Mouse (Mus musculus) liver, embryonic 12.5 days (tissue): ENCODE data around the gene Adgrf3. TPM values are rescaled to one million over a fixed set of nuclear protein-coding genes. Genes with fewer than 3 reads are reported as not detected.
"Not testable (repeated sequence)": the region's sequence is repeated elsewhere in the genome, so short reads cannot be mapped to it uniquely, and the experiment has no call there.

Source experiments
- ATAC-seq: fragments of 200-750 bp; cut with Nextera tagmentation; 2 replicates; pipeline ENCODE4 v1.8.0; 2017; ENCODE audit warnings: moderate number of reproducible peaks, mild to moderate bottlenecking, moderate library complexity
- H3K27ac ChIP-seq: fragments of 300-500 bp; sonication (generic); 2 replicates; pipeline ENCODE4 v1.5.1; 2016; ENCODE audit warnings: mild to moderate bottlenecking
- H3K27me3 ChIP-seq: fragments of 300-500 bp; sonication (generic); replicated peaks from 2 replicates; pipeline ENCODE4 v1.6.1; 2016; ENCODE audit warnings: mild to moderate bottlenecking, moderate library complexity
- H3K36me3 ChIP-seq: fragments of 300-500 bp; sonication (generic); 2 replicates; pipeline ENCODE4 v1.6.1; 2016; ENCODE audit warnings: mild to moderate bottlenecking, moderate library complexity
- H3K4me1 ChIP-seq: fragments of 300-500 bp; sonication (generic); 2 replicates; pipeline ENCODE4 v1.6.1; 2016
- H3K4me2 ChIP-seq: fragments of 300-500 bp; sonication (generic); 2 replicates; pipeline ENCODE4 v1.6.1; 2016; ENCODE audit warnings: mild to moderate bottlenecking, moderate library complexity
- H3K4me3 ChIP-seq: fragments of 300-500 bp; sonication (generic); 2 replicates; pipeline ENCODE4 v1.5.1; 2016; ENCODE audit warnings: mild to moderate bottlenecking, moderate library complexity
- H3K9ac ChIP-seq: fragments of 300-500 bp; sonication (generic); 2 replicates; pipeline ENCODE4 v1.6.1; 2016; ENCODE audit warnings: mild to moderate bottlenecking, moderate library complexity
- H3K9me3 ChIP-seq: fragments of 300-500 bp; sonication (generic); replicated peaks from 2 replicates; pipeline ENCODE4 v1.6.1; 2016; ENCODE audit warnings: mild to moderate bottlenecking, moderate library complexity
- whole genome bisulfite sequencing: fragments of 180-500 bp; shearing (Covaris S2); methylation state at CpG from one replicate; pipeline ENCODE4 v1.1.7; 2016; ENCODE audit not compliant: insufficient replicate concordance; 5-methylcytosine and 5-hydroxymethylcytosine counted together
- polyA plus RNA-seq: library from polyadenylated mRNA; unstranded; fragments of >200 nt; fragmentation: Nextera tagmentation; extraction: Ambion mirVana; gene quantifications from 2 replicates; pipeline ENCODE4 v1.2.1, GENCODE M21; 2016

The Adgrf3 gene
- polyA plus RNA-seq, 1 experiment from 2014 or later, result not detected

- Histone ChIP-seq H3K9ac (no peak overlapping the region), H3K27me3 (no peaks in the 10 kb centered on the region), H3K4me3 (no peak overlapping the region), H3K27ac (no peak overlapping the region), H3K4me1 (peaks cover 38% of the 10 kb centered on the region), H3K36me3 (peaks cover 11% of the 10 kb centered on the region), H3K9me3 (no peaks in the 10 kb centered on the region; the same call in 1 of the 2 replicates), H3K4me2 (no peak overlapping the region)
- 65% methylated on average over 4 of the region's 4 CpGs for WGBS
- no peak for ATAC-seq
Observed at GRCm38 (mm10) chr5:30230901-30231300, 25.4 kb upstream of the Adgrf3 start.

DNA sequence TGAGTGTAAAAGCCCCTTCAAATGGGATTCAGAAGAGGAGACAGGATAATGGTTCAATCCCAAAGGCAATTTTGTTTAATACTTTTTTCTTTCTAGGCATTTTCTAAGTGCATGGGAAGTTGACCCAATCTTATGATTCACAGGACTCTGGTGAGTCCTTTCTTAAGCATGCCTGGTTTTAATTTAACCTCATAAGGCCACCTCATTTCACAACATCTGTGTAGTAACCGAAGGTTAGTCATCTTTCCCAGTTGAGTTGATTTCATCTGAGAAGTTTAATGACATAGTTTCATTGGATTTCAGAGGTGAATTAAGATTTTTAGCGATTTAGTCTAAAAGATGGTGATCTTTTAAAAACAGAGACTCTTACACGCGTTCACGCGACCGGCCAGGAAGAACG lies 17.2 kb upstream of the Adgrf3 start:
- H3K36me3 ChIP-seq, result peaks cover 6% of the 10 kb centered on the region
- H3K9ac ChIP-seq, result no peak overlapping the region
- H3K4me2 ChIP-seq, result no peak overlapping the region
- H3K4me3 ChIP-seq, result no peak overlapping the region
- no peaks in the 10 kb centered on the region for H3K9me3 ChIP-seq
- no peak overlapping the region for H3K27ac ChIP-seq
- no peak for ATAC-seq
- H3K27me3 ChIP-seq, result no peaks in the 10 kb centered on the region
- 86% methylated on average over 8 of the region's 8 CpGs for WGBS
- H3K4me1 ChIP-seq, result no peaks in the 10 kb centered on the region

- no peak for ATAC-seq
- no peaks in the 10 kb centered on the region for H3K4me1 ChIP-seq
- no peak overlapping the region for H3K27ac ChIP-seq
- H3K36me3 ChIP-seq, result peaks cover 6% of the 10 kb centered on the region
- H3K4me2 ChIP-seq, result no peak overlapping the region
- no peak overlapping the region for H3K4me3 ChIP-seq
- no peak overlapping the region for H3K9ac ChIP-seq
- H3K9me3 ChIP-seq, result no peaks in the 10 kb centered on the region
- 78% methylated on average over 8 of the region's 8 CpGs for WGBS
- H3K27me3 ChIP-seq, result peaks cover 10% of the 10 kb centered on the region
Observed at GRCm38 (mm10) chr5:30220666-30221065, 15.1 kb upstream of the Adgrf3 start.

- H3K27ac ChIP-seq, result no peak overlapping the region
- WGBS, result 71% methylated on average over 2 of the region's 2 CpGs
- no peaks in the 10 kb centered on the region for H3K4me1 ChIP-seq
- peaks cover 13% of the 10 kb centered on the region for H3K27me3 ChIP-seq
- no peak overlapping the region for H3K4me2 ChIP-seq
- no peak overlapping the region for H3K9ac ChIP-seq
- no peaks in the 10 kb centered on the region for H3K9me3 ChIP-seq
- peaks cover 6% of the 10 kb centered on the region for H3K36me3 ChIP-seq
- no peak for ATAC-seq
- H3K4me3 ChIP-seq, result no peak overlapping the region
Observed at GRCm38 (mm10) chr5:30219715-30220114, 14.2 kb upstream of the Adgrf3 start.

- no peak overlapping the region for H3K4me2 ChIP-seq
Observed at GRCm38 (mm10) chr5:30215970-30216369, 10.4 kb upstream of the Adgrf3 start.

DNA sequence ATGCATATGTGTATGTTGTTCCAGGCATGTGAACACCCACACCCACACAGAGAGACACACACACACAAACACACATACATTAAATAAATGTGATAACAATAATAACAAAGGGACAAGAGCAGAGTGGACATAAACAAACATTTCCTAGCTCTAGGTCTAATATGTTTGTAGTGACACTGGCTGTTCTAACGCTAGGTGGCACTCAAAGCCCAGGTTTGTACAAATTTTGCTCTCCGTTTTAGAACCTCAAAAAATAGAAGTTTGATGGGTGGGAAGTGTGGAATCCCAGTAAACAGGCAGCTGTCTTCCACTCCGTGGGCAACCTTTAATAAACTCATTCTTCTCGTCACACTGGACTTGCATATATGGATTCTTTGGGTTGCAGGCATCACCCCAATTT lies 9.4 kb upstream of the Adgrf3 start:
- Histone ChIP-seq H3K9me3 (no peaks in the 10 kb centered on the region), H3K4me3 (no peak overlapping the region), H3K36me3 (no peaks in the 10 kb centered on the region), H3K4me2 (no peak overlapping the region), H3K27me3 (peaks cover 13% of the 10 kb centered on the region), H3K9ac (no peak overlapping the region), H3K27ac (no peak overlapping the region), H3K4me1 (no peaks in the 10 kb centered on the region)
- 4% methylated on average over 4 of the region's 4 CpGs for WGBS
- ATAC-seq, result no peak

More at GRCm38 (mm10) chr5:30215970-30216369, 10.4 kb upstream of the Adgrf3 start:
- Histone ChIP-seq H3K4me3 (no peak overlapping the region), H3K36me3 (no peaks in the 10 kb centered on the region), H3K27ac (no peak overlapping the region), H3K9ac (no peak overlapping the region), H3K27me3 (peaks cover 13% of the 10 kb centered on the region), H3K4me1 (no peaks in the 10 kb centered on the region), H3K9me3 (no peaks in the 10 kb centered on the region)
- WGBS, result 54% methylated on average over 5 of the region's 5 CpGs
- no peak for ATAC-seq

DNA sequence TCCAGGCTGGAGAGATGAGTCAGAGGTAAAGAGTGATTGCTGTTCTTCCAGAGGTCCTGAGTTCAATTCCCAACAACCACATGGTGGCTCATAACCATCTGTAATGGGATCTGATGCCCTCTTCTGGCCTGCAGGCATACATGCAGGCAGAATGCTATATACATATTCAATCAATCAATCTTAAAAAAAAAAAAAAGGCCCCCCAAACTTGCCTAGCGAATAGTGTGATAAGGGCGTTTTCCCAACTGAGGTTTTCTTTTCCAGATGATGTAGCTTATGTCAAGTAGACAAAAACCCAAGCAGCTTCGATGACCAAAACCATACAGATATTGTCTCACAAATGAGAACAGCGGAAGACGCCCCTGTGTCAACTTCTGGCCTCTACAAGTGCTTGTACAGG lies 5.2 kb upstream of the Adgrf3 start:
- not testable (repeated sequence) for ATAC-seq
- WGBS, result 66% methylated on average over 5 of the region's 5 CpGs

DNA sequence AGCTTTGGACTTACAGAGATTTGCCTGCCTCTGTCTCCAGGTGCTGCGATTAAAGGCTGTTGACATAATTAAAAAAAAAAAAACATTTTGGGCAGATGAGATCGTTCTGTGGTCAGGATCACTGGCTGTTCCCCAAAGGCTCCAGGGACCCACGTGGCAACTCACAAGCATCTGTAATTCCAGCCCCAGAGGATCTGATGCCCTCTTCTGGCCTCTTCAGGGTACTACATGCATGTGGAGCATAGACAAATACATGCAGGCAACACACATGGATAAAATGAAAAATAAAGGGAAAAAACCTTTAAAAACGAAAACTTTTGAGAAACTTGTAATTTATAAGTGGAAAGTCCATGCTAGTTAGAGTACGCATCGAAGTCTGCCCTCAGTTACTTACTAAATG lies 1.8 kb upstream of the Adgrf3 start:
- no peaks in the 10 kb centered on the region for H3K4me1 ChIP-seq
- no peak overlapping the region for H3K27ac ChIP-seq
- no peaks in the 10 kb centered on the region for H3K9me3 ChIP-seq
- H3K4me2 ChIP-seq, result no peak overlapping the region
- no peak overlapping the region for H3K4me3 ChIP-seq
- no peaks in the 10 kb centered on the region for H3K27me3 ChIP-seq
- ATAC-seq, result no peak
- H3K36me3 ChIP-seq, result no peaks in the 10 kb centered on the region
- no peak overlapping the region for H3K9ac ChIP-seq
- 51% methylated on average over 6 of the region's 6 CpGs for WGBS

More for the DNA sequence above, 5.2 kb upstream of the Adgrf3 start:
- not testable (repeated sequence) for H3K27ac ChIP-seq, H3K4me2 ChIP-seq, H3K9me3 ChIP-seq, H3K36me3 ChIP-seq, H3K4me3 ChIP-seq, H3K4me1 ChIP-seq, H3K27me3 ChIP-seq, H3K9ac ChIP-seq

DNA sequence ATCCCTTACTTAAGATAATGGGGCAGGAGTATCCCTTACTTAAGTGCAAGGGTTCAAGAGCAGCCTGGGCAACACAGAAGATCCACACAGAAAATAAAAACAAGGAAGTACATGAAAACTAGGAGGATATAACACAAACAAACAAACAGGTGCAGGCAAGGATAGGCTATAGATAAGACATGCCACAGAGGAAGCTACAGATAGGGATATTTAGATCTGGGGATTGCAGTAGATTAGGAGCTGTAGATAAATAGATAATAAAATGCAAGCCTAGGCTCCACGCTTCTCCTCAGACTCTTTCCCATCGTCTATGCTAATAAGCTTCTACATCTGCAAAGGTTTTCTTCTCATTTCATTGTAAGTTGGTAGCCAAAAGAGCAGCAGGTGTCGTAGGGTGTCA lies 488 bp downstream of the Adgrf3 start:
- Histone ChIP-seq H3K9me3 (no peaks in the 10 kb centered on the region), H3K4me1 (no peaks in the 10 kb centered on the region), H3K27me3 (no peaks in the 10 kb centered on the region), H3K4me2 (no peak overlapping the region), H3K4me3 (no peak overlapping the region), H3K9ac (no peak overlapping the region), H3K36me3 (no peaks in the 10 kb centered on the region), H3K27ac (no peak overlapping the region)
- ATAC-seq, result no peak
- 47% methylated on average over 3 of the region's 3 CpGs for WGBS

DNA sequence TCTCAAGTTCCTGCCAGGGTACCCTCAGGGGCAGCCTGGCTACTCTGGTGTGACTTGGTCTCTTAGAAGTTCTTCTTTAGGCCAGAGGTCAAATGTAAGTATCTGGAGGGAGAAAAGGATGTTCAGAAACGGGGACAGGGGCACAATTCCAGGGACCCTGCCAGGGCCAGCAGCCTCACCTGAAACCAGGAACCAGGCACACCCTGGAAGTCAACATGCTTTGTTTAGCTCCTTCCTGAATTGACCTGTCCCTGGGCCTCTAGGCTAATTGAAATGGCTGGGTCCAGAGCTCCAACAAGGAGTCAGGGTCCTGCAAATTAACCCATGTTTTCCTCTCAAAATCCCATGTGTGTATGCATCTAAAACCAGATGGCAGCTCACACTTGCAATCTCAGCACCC lies 1.1 kb downstream of the Adgrf3 start:
- H3K36me3 ChIP-seq, result no peaks in the 10 kb centered on the region
- no peak overlapping the region for H3K4me3 ChIP-seq
- no peak overlapping the region for H3K9ac ChIP-seq
- no peak for ATAC-seq
- no peaks in the 10 kb centered on the region for H3K27me3 ChIP-seq
- WGBS, result 27% methylated on average over 1 of the region's 1 CpGs
- H3K27ac ChIP-seq, result no peak overlapping the region
- no peaks in the 10 kb centered on the region for H3K9me3 ChIP-seq
- H3K4me1 ChIP-seq, result no peaks in the 10 kb centered on the region
- no peak overlapping the region for H3K4me2 ChIP-seq

DNA sequence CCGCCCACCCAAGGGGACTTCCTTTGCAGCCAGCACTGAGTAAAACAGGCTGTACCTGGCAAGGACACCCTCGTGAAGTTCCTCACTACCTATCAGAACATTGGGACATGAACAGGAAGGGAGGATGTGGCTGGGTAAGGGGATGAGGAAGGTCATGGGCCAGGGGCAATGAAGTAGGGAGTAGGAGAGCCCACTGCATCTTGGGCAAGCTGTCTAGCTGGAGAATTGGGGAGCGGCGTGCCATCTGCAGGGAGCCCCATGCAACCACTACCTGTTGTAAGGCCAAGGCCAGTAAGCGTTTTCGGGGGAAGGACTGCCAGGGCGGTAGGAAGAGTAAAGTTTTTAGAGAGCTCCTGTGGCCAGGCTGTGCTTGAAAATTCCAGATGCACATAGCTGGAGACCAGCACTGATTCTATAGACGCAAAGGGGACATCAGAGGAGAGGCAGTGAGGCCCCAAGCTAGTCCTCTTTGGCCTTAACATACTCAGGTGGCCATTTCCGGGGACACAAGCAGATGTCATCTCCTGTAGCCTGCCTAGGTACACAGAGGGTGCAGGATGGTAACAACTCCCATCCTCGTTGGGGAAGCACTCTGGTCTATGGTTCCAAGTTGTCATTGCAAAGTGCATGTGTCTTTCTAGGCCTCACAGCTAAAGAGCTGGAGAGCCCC lies 2.2 kb downstream of the Adgrf3 start:
- Histone ChIP-seq H3K4me1 (no peaks in the 10 kb centered on the region), H3K27me3 (no peaks in the 10 kb centered on the region), H3K9me3 (no peaks in the 10 kb centered on the region), H3K36me3 (no peaks in the 10 kb centered on the region), H3K9ac (no peak overlapping the region), H3K4me3 (no peak overlapping the region), H3K4me2 (no peak overlapping the region), H3K27ac (no peak overlapping the region)
- ATAC-seq, result no peak
- 55% methylated on average over 10 of the region's 10 CpGs for WGBS

DNA sequence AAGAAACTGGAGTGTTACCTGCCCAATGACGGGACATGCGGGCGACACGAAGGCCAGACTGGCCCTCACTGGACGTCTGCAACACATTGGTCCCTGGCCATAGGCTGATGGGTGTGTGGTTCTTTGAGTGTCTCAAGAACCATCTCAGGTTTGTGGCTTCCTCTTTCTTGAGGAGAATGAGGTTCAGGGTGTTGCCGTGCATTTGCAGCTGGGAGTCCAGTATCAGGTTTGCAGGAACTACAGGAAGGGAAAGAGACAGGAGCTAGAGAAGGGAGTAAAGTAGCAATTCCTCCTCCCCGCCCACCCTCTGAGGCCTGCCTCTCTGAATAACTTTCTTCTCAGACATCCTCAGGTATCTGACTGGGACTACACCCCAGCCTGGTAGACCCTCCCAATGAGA lies 3.3 kb downstream of the Adgrf3 start:
- H3K4me2 ChIP-seq, result no peak overlapping the region
- no peak overlapping the region for H3K9ac ChIP-seq
- H3K27ac ChIP-seq, result no peak overlapping the region
- H3K4me3 ChIP-seq, result no peak overlapping the region
- WGBS, result 78% methylated on average over 7 of the region's 7 CpGs
- H3K4me1 ChIP-seq, result no peaks in the 10 kb centered on the region
- no peak for ATAC-seq
- no peaks in the 10 kb centered on the region for H3K36me3 ChIP-seq
- H3K9me3 ChIP-seq, result no peaks in the 10 kb centered on the region
- no peaks in the 10 kb centered on the region for H3K27me3 ChIP-seq

DNA sequence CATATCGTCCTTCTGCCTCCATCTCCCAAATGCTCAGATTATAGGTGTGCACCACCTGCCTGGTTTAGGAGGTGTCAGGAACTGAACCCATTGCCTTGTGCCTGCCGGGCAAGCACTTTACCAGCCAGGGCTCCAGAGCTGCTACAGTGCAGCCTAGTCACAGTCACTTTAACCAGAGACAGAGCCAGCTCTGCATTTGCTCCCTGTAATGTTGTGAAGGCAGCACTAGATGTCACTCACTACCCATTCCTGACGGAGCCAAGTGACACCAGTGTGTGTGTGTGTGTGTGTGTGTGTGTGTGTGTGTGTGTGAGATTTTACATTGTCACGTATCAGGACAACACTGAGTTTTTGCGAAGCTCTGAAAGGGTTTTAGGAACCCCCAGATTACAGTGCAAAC lies 4.0 kb downstream of the Adgrf3 start:
- Histone ChIP-seq H3K9ac (no peak overlapping the region), H3K4me3 (no peak overlapping the region), H3K9me3 (no peaks in the 10 kb centered on the region), H3K4me2 (no peak overlapping the region), H3K27me3 (no peaks in the 10 kb centered on the region), H3K4me1 (no peaks in the 10 kb centered on the region), H3K36me3 (no peaks in the 10 kb centered on the region), H3K27ac (no peak overlapping the region)
- 36% methylated on average over 5 of the region's 5 CpGs for WGBS
- ATAC-seq, result no peak
